Mouse (Mus musculus) intestine, embryonic 14.5 days (tissue): ENCODE data around the gene Tgm5. TPM values are rescaled to one million over a fixed set of nuclear protein-coding genes. Genes with fewer than 3 reads are reported as not detected.
"Not testable (repeated sequence)": the region's sequence is repeated elsewhere in the genome, so short reads cannot be mapped to it uniquely, and the experiment has no call there.

Experiments
- ATAC-seq: fragments of 200-750 bp; cut with Nextera tagmentation; replicated peaks from 2 replicates; pipeline ENCODE4 v1.8.0; 2017; ENCODE audit warnings: low read depth, moderate number of reproducible peaks, moderate TSS enrichment, moderate library complexity; ENCODE audit not compliant: low FRiP score, low TSS enrichment
- DNase-seq: peaks from one replicate; pipeline ENCODE4 v3.0.0-alpha.2; 2018; ENCODE audit warnings: low spot score
- H3K27ac ChIP-seq: fragments of 300-500 bp; sonication (generic); 2 replicates; pipeline ENCODE4 v1.5.1; 2014; ENCODE audit warnings: low read depth, mild to moderate bottlenecking, control low read depth
- H3K27me3 ChIP-seq: fragments of 300-500 bp; sonication (generic); replicated peaks from 2 replicates; pipeline ENCODE4 v1.6.1; 2014; ENCODE audit warnings: low read length, control low read depth; ENCODE audit not compliant: control insufficient read depth, insufficient read depth
- H3K36me3 ChIP-seq: fragments of 300-500 bp; sonication (generic); 2 replicates; pipeline ENCODE4 v1.6.1; 2014; ENCODE audit warnings: low read length, control low read depth; ENCODE audit not compliant: control insufficient read depth, insufficient read depth
- H3K4me1 ChIP-seq: fragments of 300-500 bp; sonication (generic); replicated peaks from 2 replicates; pipeline ENCODE4 v1.6.1; 2014; ENCODE audit warnings: low read length, control low read depth, mixed read lengths; ENCODE audit not compliant: control insufficient read depth, insufficient read depth
- H3K4me2 ChIP-seq: fragments of 300-500 bp; sonication (generic); 2 replicates; pipeline ENCODE4 v1.6.1; 2014; ENCODE audit warnings: low read length
- H3K4me3 ChIP-seq: fragments of 300-500 bp; sonication (generic); 2 replicates; pipeline ENCODE4 v1.5.1; 2014; ENCODE audit warnings: low read depth, low read length, control low read depth, mixed read lengths
- H3K9ac ChIP-seq: fragments of 300-500 bp; sonication (generic); 2 replicates; pipeline ENCODE4 v1.6.1; 2014; ENCODE audit warnings: mild to moderate bottlenecking, low read length
- H3K9me3 ChIP-seq: fragments of 300-500 bp; sonication (generic); 2 replicates; pipeline ENCODE4 v1.6.1; 2016; ENCODE audit warnings: low read length, control low read depth; ENCODE audit not compliant: control insufficient read depth
- WGBS: fragments of 180-500 bp; shearing (Covaris S2); extraction: QIAGEN DNeasy Blood & Tissue Kit; methylation state at CpG from one replicate; pipeline ENCODE4 v1.1.7; 2014; 5-methylcytosine and 5-hydroxymethylcytosine counted together
- polyA plus RNA-seq: library from polyadenylated mRNA; unstranded; fragments of >200 nt; fragmentation: Nextera tagmentation; extraction: Ambion mirVana; gene quantifications from 2 replicates; pipeline ENCODE4 v1.2.1, GENCODE M21; 2014

Tgm5 gene
- polyA plus RNA-seq, result 0.11 TPM in 1 of 2 replicates, not detected in the other

- 0 out of 2 replicates have a peak, but pooled peaks cover 3% of the 10 kb centered on the region for H3K4me1 ChIP-seq
- H3K9ac ChIP-seq, result no peak within 1 kb of the TSS
- H3K27ac ChIP-seq, result no peak within 1 kb of the TSS
- no peak within 1 kb of the TSS for H3K4me2 ChIP-seq
- no peaks in the 10 kb centered on the region for H3K36me3 ChIP-seq
- no peak for DNase-seq
- no peak within 1 kb of the TSS for H3K4me3 ChIP-seq
- H3K27me3 ChIP-seq, result no peaks in the 10 kb centered on the region
- 46% methylated on average over 6 of the region's 6 CpGs for WGBS
- no peaks in the 10 kb centered on the region for H3K9me3 ChIP-seq
- no peak for ATAC-seq
These were observed at the start of gene Tgm5 for GRCm38 (mm10) chr2:121085480-121086185. Gene Tgm5 (minus strand): TSS chr2:121085841.

GRCm38 (mm10) chr2:121132822-121133221 lies 47.2 kb upstream of the Tgm5 start:
- no peaks in the 10 kb centered on the region for H3K36me3 ChIP-seq
- ATAC-seq, result no peak
- 65% methylated on average over 1 of the region's 1 CpGs for WGBS

GRCm38 (mm10) chr2:121128865-121129620 lies 43.4 kb upstream of the Tgm5 start:
- ATAC-seq, result no peak
- H3K4me2 ChIP-seq, result no peak overlapping the region
- 53% methylated on average over 9 of the region's 9 CpGs for WGBS

More at GRCm38 (mm10) chr2:121132822-121133221, 47.2 kb upstream of the Tgm5 start:
- no peak overlapping the region for H3K4me2 ChIP-seq
- no peaks in the 10 kb centered on the region for H3K4me1 ChIP-seq
- no peak overlapping the region for H3K9ac ChIP-seq
- no peak overlapping the region for H3K4me3 ChIP-seq
- no peaks in the 10 kb centered on the region for H3K27me3 ChIP-seq
- DNase-seq, result no peak
- no peaks in the 10 kb centered on the region for H3K9me3 ChIP-seq
- no peak overlapping the region for H3K27ac ChIP-seq

GRCm38 (mm10) chr2:121127536-121127935 lies 41.9 kb upstream of the Tgm5 start:
- DNase-seq, result no peak
- 69% methylated on average over 1 of the region's 1 CpGs for WGBS
- no peaks in the 10 kb centered on the region for H3K36me3 ChIP-seq
- no peaks in the 10 kb centered on the region for H3K4me1 ChIP-seq
- H3K27me3 ChIP-seq, result no peaks in the 10 kb centered on the region
- ATAC-seq, result no peak
- no peak overlapping the region for H3K27ac ChIP-seq
- no peak overlapping the region for H3K4me2 ChIP-seq
- no peaks in the 10 kb centered on the region for H3K9me3 ChIP-seq
- H3K4me3 ChIP-seq, result no peak overlapping the region
- H3K9ac ChIP-seq, result no peak overlapping the region

More at GRCm38 (mm10) chr2:121128865-121129620, 43.4 kb upstream of the Tgm5 start:
- no peaks in the 10 kb centered on the region for H3K4me1 ChIP-seq
- no peak for DNase-seq
- H3K9me3 ChIP-seq, result no peaks in the 10 kb centered on the region
- no peaks in the 10 kb centered on the region for H3K27me3 ChIP-seq
- H3K27ac ChIP-seq, result no peak overlapping the region
- H3K9ac ChIP-seq, result no peak overlapping the region
- no peak overlapping the region for H3K4me3 ChIP-seq
- H3K36me3 ChIP-seq, result no peaks in the 10 kb centered on the region

DNA sequence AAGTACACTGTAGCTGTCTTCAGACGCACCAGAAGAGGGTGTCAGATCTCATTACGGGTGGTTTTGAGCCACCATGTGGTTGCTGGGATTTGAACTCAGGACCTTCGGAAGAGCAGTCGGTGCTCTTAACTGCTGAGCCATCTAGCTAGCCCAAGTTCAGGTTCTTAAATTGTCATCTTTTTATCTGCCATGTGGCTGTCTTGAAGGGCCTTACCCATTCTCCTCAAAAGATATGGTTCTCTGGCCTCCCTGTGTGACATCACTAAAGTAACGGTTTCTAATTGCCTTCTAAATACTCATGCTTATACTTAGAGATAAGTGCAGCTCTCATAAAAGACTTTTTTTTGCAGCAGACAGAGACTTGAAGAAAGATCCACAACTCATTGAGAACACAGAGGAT lies 40.7 kb upstream of the Tgm5 start:
- not testable (repeated sequence) for H3K9ac ChIP-seq, H3K36me3 ChIP-seq, H3K27me3 ChIP-seq, H3K4me1 ChIP-seq, ATAC-seq, H3K4me2 ChIP-seq, H3K9me3 ChIP-seq, H3K27ac ChIP-seq, DNase-seq, H3K4me3 ChIP-seq
- 82% methylated on average over 5 of the region's 5 CpGs for WGBS

DNA sequence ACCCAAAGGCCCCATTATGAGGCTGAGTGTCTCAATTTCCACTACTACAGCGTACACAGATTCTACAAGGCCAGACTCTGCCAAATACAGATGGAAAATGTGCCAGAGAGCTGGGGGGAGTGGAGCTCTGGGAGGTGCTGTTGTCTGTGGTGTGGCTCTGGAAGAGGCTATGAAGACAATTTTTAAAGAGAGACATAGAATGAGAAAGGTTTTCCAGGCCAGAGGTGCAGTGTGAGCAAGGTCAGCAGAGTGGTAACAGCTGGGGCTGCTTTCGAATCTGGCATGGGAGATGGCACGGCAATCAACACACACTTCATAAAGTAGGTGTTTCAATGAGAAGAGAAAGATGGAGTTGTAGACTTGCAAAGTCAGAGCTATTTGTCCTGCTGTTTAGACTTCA lies 33.6 kb upstream of the Tgm5 start:
- Histone ChIP-seq H3K4me1 (no peaks in the 10 kb centered on the region), H3K27ac (no peak overlapping the region), H3K36me3 (no peaks in the 10 kb centered on the region), H3K4me2 (no peak overlapping the region), H3K9me3 (no peaks in the 10 kb centered on the region), H3K4me3 (no peak overlapping the region), H3K27me3 (no peaks in the 10 kb centered on the region), H3K9ac (no peak overlapping the region)
- WGBS, result 79% methylated on average over 3 of the region's 3 CpGs
- ATAC-seq, result no peak
- no peak for DNase-seq

GRCm38 (mm10) chr2:121115418-121115817 lies 29.8 kb upstream of the Tgm5 start:
- no peaks in the 10 kb centered on the region for H3K27me3 ChIP-seq
- H3K9me3 ChIP-seq, result no peaks in the 10 kb centered on the region
- H3K27ac ChIP-seq, result no peak overlapping the region
- DNase-seq (no peak), ATAC-seq (no peak)
- H3K9ac ChIP-seq, result no peak overlapping the region
- no peaks in the 10 kb centered on the region for H3K4me1 ChIP-seq
- no peak overlapping the region for H3K4me3 ChIP-seq
- H3K36me3 ChIP-seq, result no peaks in the 10 kb centered on the region
- H3K4me2 ChIP-seq, result no peak overlapping the region
- 87% methylated on average over 2 of the region's 2 CpGs for WGBS

DNA sequence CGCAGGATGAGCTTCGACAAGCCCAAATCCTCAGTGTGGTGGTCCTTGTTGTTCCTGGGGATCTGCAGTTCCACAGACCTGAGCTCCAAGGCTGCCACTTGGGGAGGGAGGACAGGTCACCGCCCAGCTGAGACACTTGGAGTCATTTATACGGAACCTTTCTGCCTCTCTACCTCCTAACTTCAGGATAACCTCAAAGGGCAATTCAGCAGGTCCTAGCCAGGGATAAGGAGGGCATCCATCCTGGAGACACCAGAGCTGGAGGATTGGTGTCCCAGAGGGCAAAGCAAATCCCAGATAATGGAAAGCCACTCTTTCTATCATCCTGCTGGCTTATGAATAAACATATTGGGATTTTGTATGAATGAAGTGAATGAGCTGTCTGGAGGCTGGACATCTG lies 24.1 kb upstream of the Tgm5 start, which contains the start of gene Tgm7:
TSS of gene Tgm7 (minus strand) at position 101 of the 400 bp plus-strand sequence.
- Histone ChIP-seq H3K4me3 (no peak within 1 kb of the TSS), H3K27me3 (no peaks in the 10 kb centered on the region), H3K4me2 (no peak within 1 kb of the TSS), H3K27ac (no peak within 1 kb of the TSS), H3K9ac (no peak within 1 kb of the TSS), H3K4me1 (no peaks in the 10 kb centered on the region), H3K9me3 (no peaks in the 10 kb centered on the region), H3K36me3 (no peaks in the 10 kb centered on the region)
- no peak for DNase-seq
- no peak for ATAC-seq
- WGBS, result 83% methylated on average over 4 of the region's 4 CpGs
